Mouse (Mus musculus) cerebellum, adult 2 months (tissue): ENCODE measurements around the gene Tmem132b. TPM values are rescaled to one million over a fixed set of nuclear protein-coding genes. Genes with fewer than 3 reads are reported as not detected.

ENCODE experiments used
- DNase-seq, 2 experiments: peaks; one replicate each; pipeline ENCODE4 v3.0.0; 2021
- H3K27ac ChIP-seq: fragments of 200-500 bp; 2 replicates; pipeline ENCODE4 v1.5.1; 2012; ENCODE audit warnings: low read length, control low read depth, inconsistent platforms; ENCODE audit not compliant: insufficient read depth
- H3K27me3 ChIP-seq: fragments of 200-500 bp; 2 replicates; pipeline ENCODE4 v1.6.1; 2012; ENCODE audit warnings: inconsistent platforms, mild to moderate bottlenecking, low read length, moderate library complexity; ENCODE audit not compliant: control insufficient read depth, insufficient read depth
- H3K4me1 ChIP-seq: fragments of 200-500 bp; 2 replicates; pipeline ENCODE4 v1.6.1; 2011; ENCODE audit warnings: low read length; ENCODE audit not compliant: control insufficient read depth, insufficient read depth
- H3K4me3 ChIP-seq: fragments of 200-500 bp; replicated peaks from 2 replicates; pipeline ENCODE3; 2011; ENCODE audit warnings: mild to moderate bottlenecking, low read depth, low read length, control low read depth; ENCODE audit not compliant: insufficient read depth
- CTCF ChIP-seq: fragments of 200-500 bp; IDR thresholded peaks from 2 replicates; pipeline ENCODE4 v1.5.1; 2011; ENCODE audit warnings: low read depth, mild to moderate bottlenecking, control low read depth, low read length, moderate library complexity, borderline replicate concordance; ENCODE audit not compliant: insufficient read depth
- POLR2A ChIP-seq: fragments of 200-500 bp; IDR thresholded peaks from 2 replicates; pipeline ENCODE4 v1.6.1; 2011; ENCODE audit warnings: low read length, control low read depth, borderline replicate concordance; ENCODE audit not compliant: insufficient read depth
- WGBS: fragments of 180-500 bp; shearing (Covaris S2); methylation state at CpG from one replicate; pipeline ENCODE4 v1.1.7; 2018; 5-methylcytosine and 5-hydroxymethylcytosine counted together
- polyA plus RNA-seq: library from polyadenylated mRNA; depleted of rRNA; stranded (reverse); fragments of >200 nt; gene quantifications from 2 replicates; pipeline ENCODE4 v1.2.3, GENCODE M21; 2012; rRNA removed

The Tmem132b gene
- polyA plus RNA-seq, 1 experiment = 5.9 TPM

GRCm38 (mm10) chr5:125802801-125803200 lies 271.2 kb downstream of the Tmem132b start:
- Histone ChIP-seq H3K4me3 (no peak overlapping the region), H3K4me1 (no peaks in the 10 kb centered on the region; the same call in 1 of the 2 replicates), H3K27ac (no peak overlapping the region), H3K27me3 (peaks cover 1% of the 10 kb centered on the region; the same call in 1 of the 2 replicates)
- TF ChIP-seq POLR2A (no peak), CTCF (no peak)
- 14% methylated on average over 7 of the region's 7 CpGs for WGBS
- DNase-seq = no peak

GRCm38 (mm10) chr5:125805327-125805726 lies 273.8 kb downstream of the Tmem132b start:
- no peak for TF ChIP-seq CTCF
- no peak for TF ChIP-seq POLR2A
- no peak for DNase-seq

GRCm38 (mm10) chr5:125807861-125808260 lies 276.3 kb downstream of the Tmem132b start:
- no peak overlapping the region for H3K4me3 ChIP-seq
- no peaks in the 10 kb centered on the region; the same call in 1 of the 2 replicates for H3K4me1 ChIP-seq
- peaks cover 1% of the 10 kb centered on the region; the same call in 1 of the 2 replicates for H3K27me3 ChIP-seq
- 27% methylated on average over 5 of the region's 5 CpGs for WGBS
- TF ChIP-seq POLR2A (no peak), CTCF (no peak)
- no peak for DNase-seq
- no peak overlapping the region for H3K27ac ChIP-seq

More at GRCm38 (mm10) chr5:125805327-125805726, 273.8 kb downstream of the Tmem132b start:
- H3K27me3 ChIP-seq = peaks cover 1% of the 10 kb centered on the region; the same call in 1 of the 2 replicates
- no peaks in the 10 kb centered on the region; the same call in 1 of the 2 replicates for H3K4me1 ChIP-seq
- no peak overlapping the region for H3K4me3 ChIP-seq
- no peak overlapping the region for H3K27ac ChIP-seq
- 23% methylated on average over 5 of the region's 5 CpGs for WGBS

- DNase-seq = no peak
- 70% methylated on average over 3 of the region's 3 CpGs for WGBS
- no peak overlapping the region for H3K4me3 ChIP-seq
- TF ChIP-seq CTCF = no peak
- no peak for TF ChIP-seq POLR2A
- H3K27ac ChIP-seq = no peak overlapping the region
- H3K4me1 ChIP-seq = no peaks in the 10 kb centered on the region
- no peaks in the 10 kb centered on the region for H3K27me3 ChIP-seq
These were observed 297.8 kb downstream of the Tmem132b start for GRCm38 (mm10) chr5:125829342-125829741.

- TF ChIP-seq POLR2A (no peak), CTCF (no peak)
- no peak for DNase-seq
- WGBS = 97% methylated on average over 1 of the region's 1 CpGs
- Histone ChIP-seq H3K27me3 (no peaks in the 10 kb centered on the region), H3K4me3 (no peak overlapping the region), H3K4me1 (no peaks in the 10 kb centered on the region), H3K27ac (no peak overlapping the region)
These were observed 304.3 kb downstream of the Tmem132b start for GRCm38 (mm10) chr5:125835890-125836289.

- H3K4me1 ChIP-seq = no peaks in the 10 kb centered on the region
- H3K27ac ChIP-seq = no peak overlapping the region
- WGBS = 80% methylated on average over 5 of the region's 5 CpGs
- TF ChIP-seq POLR2A = no peak
- no peak for TF ChIP-seq CTCF
- no peak for DNase-seq
- H3K4me3 ChIP-seq = no peak overlapping the region
- H3K27me3 ChIP-seq = no peaks in the 10 kb centered on the region
These were observed 305.2 kb downstream of the Tmem132b start for GRCm38 (mm10) chr5:125836761-125837160.

Other genes starting within 250 kb of the Tmem132b start
- gene Scarb1, start 190.7 kb upstream of the Tmem132b start, polyA plus RNA-seq = 16.8 and 19.9 TPM in 2 replicates
- gene Gm10382, start 142.5 kb upstream of the Tmem132b start, polyA plus RNA-seq = 0.28 and 0.41 TPM in 2 replicates
- 1,009 and 1,093 TPM in 2 replicates for gene Ubc, start 141.6 kb upstream of the Tmem132b start, polyA plus RNA-seq
- 19.6 and 21.4 TPM in 2 replicates for gene Dhx37, start 97.7 kb upstream of the Tmem132b start, polyA plus RNA-seq
- gene Bri3bp, start 90.2 kb upstream of the Tmem132b start, polyA plus RNA-seq = 37.1 and 39.1 TPM in 2 replicates
- gene Aacs, start 56.0 kb upstream of the Tmem132b start, polyA plus RNA-seq = 47.4 and 48.5 TPM in 2 replicates